Mouse (Mus musculus): ENCODE measurements around the gene Syne1. TPM values are rescaled to one million over a fixed set of nuclear protein-coding genes. Genes with fewer than 3 reads are reported as not detected.

The Syne1 gene
- polyA plus RNA-seq, 1 experiment from 2014 or later = 18.2 TPM

DNA sequence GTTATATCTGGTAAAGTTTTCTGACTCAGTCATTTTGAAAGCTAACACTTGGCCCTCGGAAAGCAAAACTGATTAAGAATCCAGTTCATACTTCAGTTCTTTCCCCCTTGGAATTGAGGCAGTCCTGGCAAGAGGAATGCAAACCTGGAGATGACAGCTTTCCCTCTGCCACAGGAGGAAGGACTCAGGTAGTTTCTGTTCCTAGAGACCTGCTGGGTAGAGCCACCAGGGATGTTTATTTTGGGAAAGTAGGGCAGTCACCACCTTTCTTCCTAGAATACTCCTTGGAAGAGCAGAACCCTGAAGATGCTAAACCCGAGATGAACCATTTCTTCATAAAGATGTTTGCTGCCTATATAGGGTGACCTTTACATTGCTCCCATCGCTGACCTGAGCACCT, 383.8 kb downstream of the Syne1 start:
- H3K27me3 ChIP-seq (replicated peaks) = no peaks in the 10 kb centered on the region
- no peak overlapping the region for H3K4me2 ChIP-seq
- no peak overlapping the region for H3K27ac ChIP-seq (replicated peaks)
- WGBS = 83% methylated on average over 3 of the region's 3 CpGs
- no peak overlapping the region for H3K9ac ChIP-seq (replicated peaks)
- no peaks in the 10 kb centered on the region for H3K4me1 ChIP-seq
- H3K9me3 ChIP-seq (replicated peaks) = no peaks in the 10 kb centered on the region
- ATAC-seq (ENCODE audit: low FRiP score) = no peak
- H3K4me3 ChIP-seq (replicated peaks) = no peak overlapping the region
- peaks cover 15% of the 10 kb centered on the region for H3K36me3 ChIP-seq

DNA sequence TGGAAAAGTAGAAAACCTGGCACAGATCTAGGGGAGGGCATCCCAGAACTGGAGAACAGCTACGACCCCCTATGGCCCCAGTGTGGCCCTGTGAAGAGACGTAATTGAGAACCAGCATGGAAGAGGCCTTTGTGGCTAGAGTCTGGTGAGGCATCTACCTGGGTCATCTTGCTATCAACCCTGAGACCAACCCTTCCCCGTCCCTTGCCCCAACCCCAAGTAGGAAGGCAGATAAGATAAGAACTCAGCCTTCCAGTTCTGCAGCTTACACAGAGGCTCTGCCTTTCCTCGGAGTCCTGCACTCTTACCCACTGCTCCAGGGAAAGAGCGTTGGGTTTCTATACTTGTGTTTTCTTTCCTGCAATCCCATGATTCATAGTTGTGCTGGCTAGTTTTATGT, 385.8 kb downstream of the Syne1 start:
- H3K4me1 ChIP-seq = no peaks in the 10 kb centered on the region
- H3K9me3 ChIP-seq (replicated peaks) = no peaks in the 10 kb centered on the region
- ATAC-seq (ENCODE audit: low FRiP score) = no peak
- H3K9ac ChIP-seq (replicated peaks) = no peak overlapping the region
- H3K36me3 ChIP-seq = peaks cover 8% of the 10 kb centered on the region
- 86% methylated on average over 5 of the region's 5 CpGs for WGBS
- H3K27ac ChIP-seq (replicated peaks) = no peak overlapping the region
- no peak overlapping the region for H3K4me2 ChIP-seq
- H3K27me3 ChIP-seq (replicated peaks) = no peaks in the 10 kb centered on the region
- H3K4me3 ChIP-seq (replicated peaks) = no peak overlapping the region

DNA sequence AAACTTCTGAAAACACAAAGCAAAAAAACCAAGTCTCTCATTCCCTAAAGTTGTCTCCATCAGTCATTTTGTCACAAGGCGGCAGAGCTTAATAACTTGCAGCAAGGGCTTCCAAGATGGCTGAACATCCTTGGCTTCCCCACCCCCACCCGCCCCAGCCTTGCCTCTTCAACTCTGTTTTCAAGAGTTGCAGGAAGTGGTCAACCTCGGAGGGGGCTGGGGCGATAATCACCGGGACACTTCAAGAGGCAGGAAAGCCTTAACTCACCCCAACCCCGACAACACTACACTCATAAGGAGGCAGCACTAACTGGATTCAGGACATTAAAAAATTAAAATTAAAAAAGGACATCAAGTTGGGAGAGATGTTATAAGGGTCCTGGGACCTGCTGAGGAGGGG, 387.5 kb downstream of the Syne1 start:
- H3K4me1 ChIP-seq = no peaks in the 10 kb centered on the region
- H3K27me3 ChIP-seq (replicated peaks) = no peaks in the 10 kb centered on the region
- H3K9ac ChIP-seq (replicated peaks) = no peak overlapping the region
- ATAC-seq (ENCODE audit: low FRiP score) = no peak
- H3K9me3 ChIP-seq (replicated peaks) = no peaks in the 10 kb centered on the region
- H3K4me3 ChIP-seq (replicated peaks) = no peak overlapping the region
- no peak overlapping the region for H3K4me2 ChIP-seq
- H3K27ac ChIP-seq (replicated peaks) = no peak overlapping the region
- 0 out of 2 replicates have a peak, but pooled peaks cover 5% of the 10 kb centered on the region for H3K36me3 ChIP-seq
- WGBS = 74% methylated on average over 6 of the region's 6 CpGs

DNA sequence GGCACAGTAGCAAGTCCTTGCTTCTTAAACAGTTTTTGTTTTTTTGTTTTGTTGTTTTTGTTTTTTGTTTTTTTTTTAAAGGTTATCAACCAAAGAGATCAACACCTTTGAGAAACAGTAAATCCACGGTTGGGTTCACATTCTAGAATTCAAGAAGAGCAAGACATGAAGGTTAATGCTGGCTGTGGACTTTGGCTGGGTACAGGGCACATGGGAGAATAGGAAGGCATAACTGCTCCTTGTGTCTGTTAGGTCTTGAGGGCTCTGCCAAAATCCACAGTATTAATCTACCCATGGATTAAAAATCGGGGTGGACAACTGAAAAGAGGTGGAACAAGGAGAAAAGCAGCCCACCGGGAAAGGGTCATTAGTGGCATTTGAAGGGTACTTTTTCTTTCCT, 388.0 kb downstream of the Syne1 start:
- ATAC-seq (ENCODE audit: low FRiP score) = no peak
- H3K4me3 ChIP-seq (replicated peaks) = no peak overlapping the region
- H3K36me3 ChIP-seq = 0 out of 2 replicates have a peak, but pooled peaks cover under 1% of the 10 kb centered on the region
- no peaks in the 10 kb centered on the region for H3K4me1 ChIP-seq
- H3K9ac ChIP-seq (replicated peaks) = no peak overlapping the region
- WGBS = 85% methylated on average over 3 of the region's 3 CpGs
- H3K27me3 ChIP-seq (replicated peaks) = no peaks in the 10 kb centered on the region
- no peaks in the 10 kb centered on the region for H3K9me3 ChIP-seq (replicated peaks)
- no peak overlapping the region for H3K27ac ChIP-seq (replicated peaks)
- no peak overlapping the region for H3K4me2 ChIP-seq

DNA sequence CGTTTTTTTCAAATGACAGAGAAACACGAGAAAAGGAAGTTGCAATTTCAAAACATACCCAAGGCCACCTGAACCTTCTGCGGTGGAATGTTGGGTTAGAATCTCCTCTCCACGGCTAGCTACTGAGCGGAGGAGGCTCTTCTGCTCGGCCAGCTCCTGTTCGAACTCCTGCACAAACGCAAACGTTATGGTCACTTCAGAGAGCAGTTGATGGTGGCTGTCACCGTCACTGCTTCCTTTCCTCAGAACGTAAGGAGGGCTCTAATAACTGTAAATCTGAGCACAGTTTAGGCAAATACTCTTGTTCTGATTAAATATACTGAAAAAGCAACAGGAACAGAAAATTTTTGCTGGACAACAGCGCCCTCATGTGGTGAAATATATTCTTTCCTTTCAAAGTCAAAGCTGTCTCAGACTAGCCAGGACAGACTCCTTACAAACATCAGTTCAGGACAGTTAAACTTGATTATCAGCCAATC, 389.8 kb downstream of the Syne1 start:
- H3K4me3 ChIP-seq (replicated peaks) = no peak overlapping the region
- no peak overlapping the region for H3K4me2 ChIP-seq
- no peak overlapping the region for H3K9ac ChIP-seq (replicated peaks)
- no peaks in the 10 kb centered on the region for H3K4me1 ChIP-seq
- H3K27me3 ChIP-seq (replicated peaks) = no peaks in the 10 kb centered on the region
- no peaks in the 10 kb centered on the region for H3K36me3 ChIP-seq
- no peaks in the 10 kb centered on the region for H3K9me3 ChIP-seq (replicated peaks)
- ATAC-seq (ENCODE audit: low FRiP score) = no peak
- WGBS = 60% methylated on average over 12 of the region's 12 CpGs
- H3K27ac ChIP-seq (replicated peaks) = no peak overlapping the region

DNA sequence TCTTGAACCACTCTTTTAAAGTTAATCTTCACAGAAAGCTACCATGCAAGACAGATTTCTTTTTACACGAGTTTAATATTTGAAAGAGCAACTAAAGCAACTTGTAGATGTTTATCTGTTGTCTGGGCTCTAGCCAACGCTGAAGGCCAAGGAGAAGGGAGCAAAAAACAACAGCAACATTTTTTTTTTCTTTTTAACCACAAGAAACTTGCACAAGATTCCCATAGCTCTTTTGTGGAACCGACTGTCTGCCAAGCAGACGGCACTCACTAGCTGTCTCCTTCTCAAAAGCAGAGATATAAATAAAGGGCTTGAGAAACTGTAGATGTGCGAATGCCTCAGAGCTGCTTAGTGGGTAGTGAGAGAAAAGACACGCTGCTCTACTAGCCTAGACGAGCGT, 391.6 kb downstream of the Syne1 start:
- H3K4me2 ChIP-seq = no peak overlapping the region
- no peak overlapping the region for H3K9ac ChIP-seq (replicated peaks)
- H3K4me3 ChIP-seq (replicated peaks) = no peak overlapping the region
- no peaks in the 10 kb centered on the region for H3K9me3 ChIP-seq (replicated peaks)
- H3K27ac ChIP-seq (replicated peaks) = no peak overlapping the region
- WGBS = 65% methylated on average over 8 of the region's 8 CpGs
- no peak for ATAC-seq (ENCODE audit: low FRiP score)
- H3K27me3 ChIP-seq (replicated peaks) = no peaks in the 10 kb centered on the region
- H3K36me3 ChIP-seq = peaks cover 4% of the 10 kb centered on the region; the same call in 1 of the 2 replicates
- no peaks in the 10 kb centered on the region for H3K4me1 ChIP-seq

DNA sequence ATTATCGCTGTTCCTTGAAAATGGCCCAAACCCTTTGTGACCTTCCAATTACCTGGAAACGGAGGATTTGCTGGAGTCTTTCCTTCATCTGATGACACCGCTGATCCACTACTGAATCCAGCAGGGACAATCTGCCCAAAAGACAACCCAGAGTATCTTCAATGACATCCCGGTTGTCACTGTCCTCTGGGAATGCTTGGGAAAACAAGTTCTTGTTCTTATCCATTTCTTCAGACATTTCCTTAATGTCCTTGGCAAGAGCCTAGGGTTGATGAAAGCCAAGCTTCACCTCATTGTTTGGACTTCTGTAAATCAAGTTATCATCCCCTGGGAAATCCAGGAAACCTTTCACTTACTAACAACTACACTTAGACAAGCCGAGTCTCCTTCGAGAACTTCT, 398.2 kb downstream of the Syne1 start:
- H3K4me1 ChIP-seq = no peaks in the 10 kb centered on the region
- H3K27ac ChIP-seq (replicated peaks) = no peak overlapping the region
- ATAC-seq (ENCODE audit: low FRiP score) = no peak
- WGBS = 93% methylated on average over 6 of the region's 6 CpGs
- H3K27me3 ChIP-seq (replicated peaks) = no peaks in the 10 kb centered on the region
- no peak overlapping the region for H3K4me2 ChIP-seq
- H3K36me3 ChIP-seq = peaks cover 10% of the 10 kb centered on the region
- no peak overlapping the region for H3K9ac ChIP-seq (replicated peaks)
- H3K4me3 ChIP-seq (replicated peaks) = no peak overlapping the region
- no peaks in the 10 kb centered on the region for H3K9me3 ChIP-seq (replicated peaks)

DNA sequence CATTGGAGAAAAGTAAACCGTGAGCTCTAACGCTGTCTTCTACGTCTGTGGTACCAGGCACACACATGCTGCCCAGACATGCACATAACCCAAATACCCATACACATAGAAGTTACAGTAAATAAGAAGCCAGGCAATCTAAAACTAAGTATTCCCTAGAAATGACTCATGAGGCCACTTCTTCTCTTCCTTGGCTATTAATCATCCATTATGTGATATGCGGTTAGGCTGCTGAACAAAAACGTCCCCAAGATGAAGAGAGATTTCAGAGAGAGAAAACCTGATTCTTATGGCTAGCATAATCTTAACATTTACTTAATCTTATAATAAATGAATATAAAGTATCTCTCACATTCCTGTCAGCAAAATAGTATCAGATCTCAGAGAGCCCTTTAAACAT, 409.8 kb downstream of the Syne1 start:
- no peak for ATAC-seq (ENCODE audit: low FRiP score)
- WGBS = 83% methylated on average over 5 of the region's 5 CpGs
- H3K9me3 ChIP-seq (replicated peaks) = no peaks in the 10 kb centered on the region
- no peak overlapping the region for H3K4me2 ChIP-seq
- H3K36me3 ChIP-seq = peaks cover 35% of the 10 kb centered on the region
- no peaks in the 10 kb centered on the region for H3K4me1 ChIP-seq
- H3K9ac ChIP-seq (replicated peaks) = no peak overlapping the region
- H3K4me3 ChIP-seq (replicated peaks) = no peak overlapping the region
- no peaks in the 10 kb centered on the region for H3K27me3 ChIP-seq (replicated peaks)
- no peak overlapping the region for H3K27ac ChIP-seq (replicated peaks)

DNA sequence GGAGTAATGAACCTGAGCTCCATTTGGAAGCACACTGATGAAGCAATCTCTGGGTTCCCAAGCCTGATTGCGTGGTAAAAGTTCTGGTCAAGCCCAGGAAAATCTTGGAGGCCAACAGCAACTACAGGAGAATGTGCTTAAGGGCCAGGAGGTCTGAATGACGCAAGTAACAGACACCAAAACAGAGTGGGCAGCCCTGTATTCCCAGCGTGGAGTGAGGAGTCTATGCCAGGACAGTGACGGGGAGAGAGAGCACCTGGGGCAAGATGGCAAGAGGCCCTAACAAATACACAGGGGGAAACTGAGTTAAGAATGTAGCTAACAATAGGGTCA, 411.4 kb downstream of the Syne1 start:
- no peak overlapping the region for H3K9ac ChIP-seq (replicated peaks)
- no peak overlapping the region for H3K4me3 ChIP-seq (replicated peaks)
- WGBS = 84% methylated on average over 4 of the region's 4 CpGs
- H3K36me3 ChIP-seq = peaks cover 25% of the 10 kb centered on the region
- no peaks in the 10 kb centered on the region for H3K4me1 ChIP-seq
- H3K27ac ChIP-seq (replicated peaks) = no peak overlapping the region
- no peak overlapping the region for H3K4me2 ChIP-seq
- no peaks in the 10 kb centered on the region for H3K27me3 ChIP-seq (replicated peaks)
- no peaks in the 10 kb centered on the region for H3K9me3 ChIP-seq (replicated peaks)
- no peak for ATAC-seq (ENCODE audit: low FRiP score)

DNA sequence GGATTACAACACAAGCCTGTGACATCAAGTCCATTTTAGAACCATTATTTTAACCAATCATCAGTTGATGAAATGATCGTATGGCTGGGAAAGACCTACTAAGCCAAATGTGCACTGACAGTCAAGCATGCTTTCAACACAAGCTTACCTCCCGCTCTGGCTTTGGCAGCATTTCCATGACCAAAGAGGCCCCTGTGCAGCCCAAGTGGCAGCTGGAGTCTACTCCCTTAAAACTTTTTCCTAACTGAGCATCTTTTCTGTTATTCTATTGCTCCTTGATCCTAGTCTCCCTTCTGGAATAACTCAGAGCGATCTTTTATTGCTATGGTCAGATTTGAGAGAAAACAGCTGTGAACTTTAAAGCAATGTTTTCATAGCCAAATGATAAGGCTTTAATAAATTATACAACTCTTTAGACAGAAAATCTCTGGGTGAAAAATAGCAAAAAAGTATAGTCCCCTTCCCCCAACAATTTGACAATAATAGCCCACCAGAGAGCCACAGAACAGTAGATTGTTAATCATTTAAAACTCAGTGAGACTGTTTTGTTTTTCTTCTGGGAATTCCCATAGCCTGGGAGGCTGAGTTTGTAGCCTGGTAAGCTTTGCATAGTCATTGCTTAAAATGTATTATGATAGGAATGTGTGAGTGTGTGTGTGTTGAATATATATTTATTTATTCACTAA, 411.9 kb downstream of the Syne1 start:
- H3K4me2 ChIP-seq = no peak overlapping the region
- ATAC-seq (ENCODE audit: low FRiP score) = no peak
- 91% methylated on average over 3 of the region's 3 CpGs for WGBS
- no peaks in the 10 kb centered on the region for H3K27me3 ChIP-seq (replicated peaks)
- no peaks in the 10 kb centered on the region for H3K4me1 ChIP-seq
- no peak overlapping the region for H3K9ac ChIP-seq (replicated peaks)
- H3K36me3 ChIP-seq = peaks cover 25% of the 10 kb centered on the region
- H3K9me3 ChIP-seq (replicated peaks) = no peaks in the 10 kb centered on the region
- H3K4me3 ChIP-seq (replicated peaks) = no peak overlapping the region
- no peak overlapping the region for H3K27ac ChIP-seq (replicated peaks)

DNA sequence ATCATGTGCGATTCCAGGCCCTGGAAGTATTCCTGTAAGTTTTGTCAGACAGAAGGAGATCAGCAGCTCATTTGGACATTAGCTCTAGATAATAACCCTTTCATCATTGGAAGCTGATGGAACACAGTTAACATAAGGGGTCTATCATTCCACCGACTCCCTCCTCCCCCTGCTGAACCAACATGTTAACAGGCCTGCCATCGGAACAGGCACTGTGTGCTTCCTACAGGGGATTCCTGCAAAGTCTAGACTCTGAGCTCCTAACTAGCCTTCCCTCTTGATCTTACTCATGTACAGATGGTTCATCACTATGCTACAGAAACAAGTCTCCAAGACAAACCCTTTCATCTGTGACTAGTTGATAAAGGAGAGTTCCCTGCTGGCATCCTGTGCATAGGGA, 419.2 kb downstream of the Syne1 start:
- ATAC-seq (ENCODE audit: low FRiP score) = no peak
- Histone ChIP-seq H3K4me2 (no peak overlapping the region), H3K36me3 (peaks cover 17% of the 10 kb centered on the region), H3K9ac (replicated peaks) (no peak overlapping the region), H3K4me1 (no peaks in the 10 kb centered on the region), H3K27me3 (replicated peaks) (no peaks in the 10 kb centered on the region), H3K9me3 (replicated peaks) (no peaks in the 10 kb centered on the region), H3K27ac (replicated peaks) (no peak overlapping the region), H3K4me3 (replicated peaks) (no peak overlapping the region)
- WGBS = 98% methylated on average over 3 of the region's 3 CpGs

DNA sequence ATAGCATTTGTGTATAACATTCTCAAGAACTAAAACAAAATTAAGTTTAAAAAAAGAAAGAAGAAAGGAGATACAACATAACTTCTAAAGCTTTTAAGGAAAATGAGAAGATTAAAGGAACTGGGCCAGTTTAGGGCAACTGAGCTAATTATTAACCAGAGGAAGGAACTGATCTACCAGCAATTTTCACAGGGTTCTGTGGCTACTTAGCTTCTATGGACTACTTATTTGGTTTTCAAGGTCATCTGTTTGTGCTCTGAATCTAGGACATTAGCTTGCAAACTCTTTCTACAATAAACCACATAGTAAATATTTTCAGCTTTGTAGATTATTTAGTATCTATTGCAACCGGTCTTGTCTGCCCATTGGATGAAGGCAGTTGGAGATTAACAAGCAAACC, 420.8 kb downstream of the Syne1 start:
- Histone ChIP-seq H3K4me3 (replicated peaks) (no peak overlapping the region), H3K9ac (replicated peaks) (no peak overlapping the region), H3K9me3 (replicated peaks) (no peaks in the 10 kb centered on the region), H3K4me1 (no peaks in the 10 kb centered on the region), H3K36me3 (peaks cover 29% of the 10 kb centered on the region), H3K4me2 (no peak overlapping the region), H3K27me3 (replicated peaks) (no peaks in the 10 kb centered on the region), H3K27ac (replicated peaks) (no peak overlapping the region)
- 94% methylated on average over 1 of the region's 1 CpGs for WGBS
- no peak for ATAC-seq (ENCODE audit: low FRiP score)

All from neural tube, embryonic 15.5 days (tissue).